Mouse (Mus musculus): ENCODE data around the gene Orai3.

The Orai3 gene

GRCm38 (mm10) chr7:127823236-127824171 is 53.9 kb downstream of the Orai3 start:
- no peak for DNase-seq (ENCODE audit: extremely low read depth, low read depth, low spot score)

GRCm38 (mm10) chr7:127824176-127824871 is 54.7 kb downstream of the Orai3 start, which contains the start of the genes Stx4a and Stx1b:
Gene Stx4a (plus strand): TSS chr7:127824294.
Gene Stx1b (minus strand): TSS chr7:127824549.
- DNase-seq (ENCODE audit: extremely low read depth, low read depth, low spot score): no peak

All from fat pad, adult 2 months (tissue).